Mouse (Mus musculus) c-Kit-negative CD71-positive TER-119-positive erythroid progenitor cells, embryonic 14.5 days (primary cell): Measurements from ENCODE around the gene Nfkbid.
"Not testable (repeated sequence)": the region's sequence is repeated elsewhere in the genome, so short reads cannot be mapped to it uniquely, and the experiment has no call there.

Experiments used
- DNase-seq: peaks from one replicate; pipeline ENCODE4 v3.0.0-alpha.2; 2013; ENCODE audit warnings: low read depth, low spot score

The Nfkbid gene

DNA sequence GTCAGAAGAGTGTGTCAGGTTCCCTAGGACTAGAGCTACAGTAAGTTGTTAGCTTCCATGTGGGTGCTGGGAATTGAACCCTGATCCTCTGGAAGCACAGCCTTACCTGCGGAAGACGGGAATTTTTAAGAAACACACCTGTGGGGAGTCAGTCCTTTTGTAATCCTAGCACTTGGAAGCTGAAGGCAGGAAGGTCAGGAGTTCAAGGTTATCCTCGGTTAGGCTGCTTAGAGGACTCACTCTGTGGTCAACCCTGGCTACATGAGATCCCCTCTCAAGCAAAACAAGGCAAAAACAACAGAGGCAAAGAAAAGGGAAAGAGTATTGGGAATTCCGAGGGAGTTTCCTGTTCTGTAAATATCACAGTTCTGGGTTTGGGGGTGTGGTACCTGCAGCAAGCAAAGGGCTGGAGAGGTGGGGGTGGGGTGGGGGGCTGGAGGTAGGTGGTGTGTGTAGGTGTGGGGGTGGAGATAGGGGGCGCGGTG is 43.3 kb downstream of the Nfkbid start:
- DNase-seq = no peak

DNA sequence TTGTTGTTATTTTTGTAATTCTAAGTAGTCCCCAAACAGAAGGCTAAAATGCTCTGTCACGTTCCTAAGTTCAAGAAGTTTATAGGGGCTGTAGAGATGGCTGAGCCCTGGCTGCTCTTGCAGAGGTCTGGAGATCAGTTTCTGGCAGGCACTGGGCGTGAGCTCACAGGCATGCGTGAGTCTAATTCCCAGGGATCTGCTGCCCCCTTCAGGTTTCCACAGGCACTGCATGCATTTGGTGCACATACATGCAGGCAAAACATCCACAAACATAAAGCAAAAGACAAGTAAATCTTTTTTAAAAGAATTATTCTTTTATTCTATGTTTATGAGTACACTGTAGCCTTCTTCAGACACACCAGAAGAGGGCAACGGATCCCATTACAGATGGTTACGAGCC is 50.9 kb downstream of the Nfkbid start:
- DNase-seq = peak; percentile 8

DNA sequence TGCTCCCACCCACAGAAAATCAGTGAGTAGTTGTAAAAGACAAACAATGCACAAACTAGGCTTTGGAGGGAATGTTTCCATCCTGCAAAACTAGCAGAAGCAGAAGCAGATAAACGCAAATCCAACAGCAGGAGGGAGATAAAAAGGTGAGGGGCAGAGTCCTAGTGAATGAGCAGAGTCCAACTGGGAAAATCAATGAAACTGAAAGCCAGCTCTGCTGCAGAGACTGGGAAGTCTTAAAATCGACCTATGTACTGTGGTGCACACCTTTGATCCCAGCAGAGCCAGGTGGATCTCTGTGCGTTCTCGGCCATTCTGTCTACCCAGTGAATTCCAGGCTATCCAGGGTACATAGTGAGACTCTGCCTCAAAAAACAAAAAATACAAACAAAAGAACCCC is 53.5 kb downstream of the Nfkbid start:
- no peak for DNase-seq

DNA sequence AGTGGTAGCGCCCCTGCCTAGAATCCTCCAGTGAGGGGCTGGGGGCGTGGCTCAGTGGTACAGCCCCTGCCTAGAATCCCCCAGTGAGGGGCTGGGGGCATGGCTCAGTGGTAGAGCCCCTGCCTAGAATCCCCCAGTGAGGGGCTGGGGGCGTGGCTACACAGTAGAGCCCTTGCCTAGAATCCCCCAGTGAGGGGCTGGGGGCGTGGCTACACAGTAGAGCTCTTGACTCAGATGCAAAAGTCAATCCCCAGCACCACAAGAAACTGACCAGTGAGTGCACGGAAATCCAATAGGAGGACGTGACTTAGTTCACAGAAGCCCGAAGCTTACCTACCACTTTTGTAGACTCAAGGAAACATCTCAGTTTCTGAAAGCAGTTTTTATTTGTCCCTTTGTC is 54.6 kb downstream of the Nfkbid start:
- DNase-seq = not testable (repeated sequence)

DNA sequence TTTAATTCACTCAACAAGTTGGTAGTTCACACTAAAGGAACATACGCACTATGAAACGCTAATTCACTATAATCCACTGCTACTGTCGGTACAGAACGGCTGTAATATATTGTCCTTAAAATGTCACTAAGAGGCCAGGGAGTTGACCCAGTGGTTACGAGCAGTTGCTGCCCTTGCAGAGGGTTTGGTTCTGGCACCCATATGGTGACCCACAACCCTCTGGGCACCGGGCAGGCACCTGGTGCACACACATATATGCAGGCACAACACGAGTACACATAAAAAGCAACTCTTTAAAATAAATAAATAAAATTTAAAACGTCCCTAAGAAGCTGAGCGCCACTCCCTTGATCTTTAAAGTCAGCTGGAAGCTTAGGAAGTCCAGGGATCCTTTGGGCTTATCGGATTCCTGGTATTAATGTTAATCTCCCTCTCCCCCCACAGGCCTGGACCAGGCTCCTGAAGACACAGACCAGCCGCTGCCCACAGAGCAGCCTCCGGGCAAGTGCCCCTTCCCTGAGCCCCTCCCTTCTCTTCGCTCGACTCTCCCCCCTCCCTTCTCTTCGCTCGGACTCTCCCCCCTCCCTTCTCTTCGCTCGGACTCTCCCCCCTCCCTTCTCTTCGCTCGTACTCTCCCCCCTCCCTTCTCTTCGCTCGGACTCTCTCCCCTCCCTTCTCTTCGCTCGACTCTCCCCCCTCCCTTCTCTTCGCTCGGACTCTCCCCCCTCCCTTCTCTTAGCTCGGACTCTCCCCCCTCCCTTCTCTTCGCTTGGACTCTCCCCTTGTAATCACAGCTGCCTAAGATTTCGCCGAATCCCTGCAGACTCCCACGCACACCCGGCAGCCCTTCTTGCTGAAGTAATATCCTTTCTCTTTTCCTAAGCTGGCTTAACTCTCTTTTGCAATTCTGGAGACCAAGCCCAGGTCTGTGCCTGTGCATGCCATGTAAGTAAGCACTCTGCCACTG is 56.2 kb downstream of the Nfkbid start:
- no peak for DNase-seq
